Mouse (Mus musculus) cerebellum, adult 2 months (tissue): ENCODE results near the gene Tnrc6b. TPM values are rescaled to one million over a fixed set of nuclear protein-coding genes. Genes with fewer than 3 reads are reported as not detected.

ENCODE experiments used
- DNase-seq, 2 experiments: peaks; one replicate each; pipeline ENCODE4 v3.0.0; 2021
- H3K27ac ChIP-seq: fragments of 200-500 bp; 2 replicates; pipeline ENCODE4 v1.5.1; 2012; ENCODE audit warnings: low read length, control low read depth, inconsistent platforms; ENCODE audit not compliant: insufficient read depth
- H3K27me3 ChIP-seq: fragments of 200-500 bp; 2 replicates; pipeline ENCODE4 v1.6.1; 2012; ENCODE audit warnings: inconsistent platforms, mild to moderate bottlenecking, low read length, moderate library complexity; ENCODE audit not compliant: control insufficient read depth, insufficient read depth
- H3K4me1 ChIP-seq: fragments of 200-500 bp; 2 replicates; pipeline ENCODE4 v1.6.1; 2011; ENCODE audit warnings: low read length; ENCODE audit not compliant: control insufficient read depth, insufficient read depth
- H3K4me3 ChIP-seq: fragments of 200-500 bp; replicated peaks from 2 replicates; pipeline ENCODE3; 2011; ENCODE audit warnings: mild to moderate bottlenecking, low read depth, low read length, control low read depth; ENCODE audit not compliant: insufficient read depth
- CTCF ChIP-seq: fragments of 200-500 bp; IDR thresholded peaks from 2 replicates; pipeline ENCODE4 v1.5.1; 2011; ENCODE audit warnings: low read depth, mild to moderate bottlenecking, control low read depth, low read length, moderate library complexity, borderline replicate concordance; ENCODE audit not compliant: insufficient read depth
- POLR2A ChIP-seq: fragments of 200-500 bp; IDR thresholded peaks from 2 replicates; pipeline ENCODE4 v1.6.1; 2011; ENCODE audit warnings: low read length, control low read depth, borderline replicate concordance; ENCODE audit not compliant: insufficient read depth
- WGBS: fragments of 180-500 bp; shearing (Covaris S2); methylation state at CpG from one replicate; pipeline ENCODE4 v1.1.7; 2018; 5-methylcytosine and 5-hydroxymethylcytosine counted together
- polyA plus RNA-seq: library from polyadenylated mRNA; depleted of rRNA; stranded (reverse); fragments of >200 nt; gene quantifications from 2 replicates; pipeline ENCODE4 v1.2.3, GENCODE M21; 2012

Tnrc6b gene
- polyA plus RNA-seq, 1 experiment: 32.5 TPM

GRCm38 (mm10) chr15:80874726-80875125 lies 163.6 kb downstream of the Tnrc6b start:
- H3K27me3 ChIP-seq: no peaks in the 10 kb centered on the region
- no peak overlapping the region for H3K4me3 ChIP-seq
- DNase-seq: no peak
- 37% methylated on average over 3 of the region's 3 CpGs for WGBS
- no peak overlapping the region for H3K27ac ChIP-seq
- no peaks in the 10 kb centered on the region for H3K4me1 ChIP-seq
- TF ChIP-seq POLR2A: no peak
- TF ChIP-seq CTCF: no peak

- Histone ChIP-seq H3K4me3 (no peak overlapping the region), H3K27me3 (no peaks in the 10 kb centered on the region), H3K4me1 (no peaks in the 10 kb centered on the region), H3K27ac (no peak overlapping the region)
- WGBS: 15% methylated on average over 21 of the region's 21 CpGs
- DNase-seq: peak; percentile 77 to 82
- TF ChIP-seq POLR2A (no peak), CTCF (no peak)
These were observed 165.1 kb downstream of the Tnrc6b start for GRCm38 (mm10) chr15:80876231-80876630.

- no peak for DNase-seq
- peaks cover 4% of the 10 kb centered on the region for H3K4me1 ChIP-seq
- TF ChIP-seq POLR2A: no peak
- no peak for TF ChIP-seq CTCF
- no peak overlapping the region for H3K27ac ChIP-seq
- no peak overlapping the region for H3K4me3 ChIP-seq
- no peaks in the 10 kb centered on the region for H3K27me3 ChIP-seq
- 92% methylated on average over 8 of the region's 8 CpGs for WGBS
These were observed 173.0 kb downstream of the Tnrc6b start for GRCm38 (mm10) chr15:80884095-80884494.

- no peaks in the 10 kb centered on the region for H3K27me3 ChIP-seq
- DNase-seq: peak; percentile 49 to 71
- no peak for TF ChIP-seq CTCF
- TF ChIP-seq POLR2A: no peak
- no peak overlapping the region for H3K4me3 ChIP-seq
- peaks cover 4% of the 10 kb centered on the region for H3K4me1 ChIP-seq
- 2% methylated on average over 1 of the region's 1 CpGs for WGBS
- H3K27ac ChIP-seq: no peak overlapping the region
These were observed 175.4 kb downstream of the Tnrc6b start for GRCm38 (mm10) chr15:80886361-80887156.

DNA sequence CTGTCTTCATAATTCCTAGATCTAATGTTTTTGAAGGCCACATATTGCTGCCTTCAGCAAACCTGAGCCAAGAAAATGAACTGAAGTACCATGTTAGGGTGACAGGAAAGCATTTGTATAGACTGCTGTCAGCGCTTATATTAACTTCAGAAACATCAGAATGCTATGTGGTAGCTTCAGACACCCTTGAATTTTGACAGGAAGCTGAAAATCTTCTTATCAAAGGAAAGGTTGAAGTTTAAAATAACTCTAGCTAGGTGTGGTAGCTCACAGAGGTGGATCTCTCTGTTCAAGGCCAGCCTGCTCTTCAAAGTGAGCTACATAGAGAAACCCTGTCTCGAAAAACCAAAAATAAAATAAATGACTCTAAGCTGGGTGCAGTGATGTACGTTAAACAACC lies 181.2 kb downstream of the Tnrc6b start:
- TF ChIP-seq POLR2A (no peak), CTCF (no peak)
- Histone ChIP-seq H3K4me3 (no peak overlapping the region), H3K4me1 (no peaks in the 10 kb centered on the region), H3K27me3 (no peaks in the 10 kb centered on the region), H3K27ac (no peak overlapping the region)
- no peak for DNase-seq
- WGBS: 97% methylated on average over 3 of the region's 3 CpGs

DNA sequence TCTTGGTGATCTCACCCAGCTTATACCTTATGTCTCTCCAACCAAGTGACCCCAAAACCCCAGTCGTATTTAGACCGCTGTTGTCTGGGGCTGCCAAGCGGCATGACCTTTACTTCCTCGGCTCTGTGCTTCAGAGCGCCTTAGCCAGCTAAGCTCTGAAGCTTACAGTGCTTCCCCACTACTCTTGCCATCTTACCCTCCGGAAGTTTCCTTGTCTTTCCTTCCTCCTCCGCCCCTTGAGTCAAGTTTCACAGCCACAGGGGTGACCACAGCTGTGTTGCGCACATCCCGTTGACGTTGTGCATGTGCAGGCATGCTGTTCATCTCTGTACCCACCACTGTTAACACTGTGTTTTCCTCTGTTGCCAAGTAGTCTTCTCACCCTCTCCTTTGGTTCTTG lies 185.6 kb downstream of the Tnrc6b start:
- 84% methylated on average over 10 of the region's 10 CpGs for WGBS
- H3K4me3 ChIP-seq: no peak overlapping the region
- H3K27ac ChIP-seq: no peak overlapping the region
- DNase-seq: no peak
- TF ChIP-seq POLR2A (no peak), CTCF (no peak)
- no peaks in the 10 kb centered on the region for H3K4me1 ChIP-seq
- H3K27me3 ChIP-seq: no peaks in the 10 kb centered on the region

GRCm38 (mm10) chr15:80897911-80898310 lies 186.8 kb downstream of the Tnrc6b start:
- TF ChIP-seq POLR2A (no peak), CTCF (no peak)
- WGBS: 93% methylated on average over 5 of the region's 5 CpGs
- Histone ChIP-seq H3K27me3 (no peaks in the 10 kb centered on the region), H3K27ac (no peak overlapping the region), H3K4me1 (no peaks in the 10 kb centered on the region), H3K4me3 (no peak overlapping the region)
- DNase-seq: no peak

DNA sequence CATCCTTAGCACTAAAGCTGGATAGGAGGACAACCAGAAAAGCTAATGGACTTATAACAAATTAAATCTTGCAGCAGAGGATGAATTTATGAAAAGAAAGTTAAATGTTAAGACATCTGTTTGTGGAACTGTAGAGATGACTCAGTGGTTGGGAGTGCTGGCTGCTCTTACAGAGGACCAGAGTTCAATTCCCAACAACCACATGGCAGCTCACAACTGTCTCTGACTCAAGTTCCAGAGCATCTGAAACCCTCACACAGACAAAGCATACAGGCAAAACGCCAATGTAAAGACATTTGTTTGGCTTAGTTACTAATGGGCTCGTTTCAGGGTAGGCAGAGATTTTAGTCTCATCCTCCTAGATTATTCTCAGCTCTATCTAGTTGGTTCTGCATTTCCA lies 188.7 kb downstream of the Tnrc6b start:
- Histone ChIP-seq H3K27me3 (no peaks in the 10 kb centered on the region), H3K27ac (no peak overlapping the region), H3K4me1 (no peaks in the 10 kb centered on the region), H3K4me3 (no peak overlapping the region)
- no peak for TF ChIP-seq POLR2A
- TF ChIP-seq CTCF: no peak
- DNase-seq: no peak
- 52% methylated on average over 2 of the region's 2 CpGs for WGBS
